Mouse (Mus musculus) WW6 (cell line): ENCODE data around the gene Bcl2.
A peak's percentile ranks its signal among the peaks of the same experiment; 100 is the strongest.

Source experiments
- DNase-seq: peaks from one replicate; pipeline ENCODE4 v3.0.0-alpha.2; 2013; ENCODE audit warnings: low read depth, low spot score

Gene Bcl2

DNA sequence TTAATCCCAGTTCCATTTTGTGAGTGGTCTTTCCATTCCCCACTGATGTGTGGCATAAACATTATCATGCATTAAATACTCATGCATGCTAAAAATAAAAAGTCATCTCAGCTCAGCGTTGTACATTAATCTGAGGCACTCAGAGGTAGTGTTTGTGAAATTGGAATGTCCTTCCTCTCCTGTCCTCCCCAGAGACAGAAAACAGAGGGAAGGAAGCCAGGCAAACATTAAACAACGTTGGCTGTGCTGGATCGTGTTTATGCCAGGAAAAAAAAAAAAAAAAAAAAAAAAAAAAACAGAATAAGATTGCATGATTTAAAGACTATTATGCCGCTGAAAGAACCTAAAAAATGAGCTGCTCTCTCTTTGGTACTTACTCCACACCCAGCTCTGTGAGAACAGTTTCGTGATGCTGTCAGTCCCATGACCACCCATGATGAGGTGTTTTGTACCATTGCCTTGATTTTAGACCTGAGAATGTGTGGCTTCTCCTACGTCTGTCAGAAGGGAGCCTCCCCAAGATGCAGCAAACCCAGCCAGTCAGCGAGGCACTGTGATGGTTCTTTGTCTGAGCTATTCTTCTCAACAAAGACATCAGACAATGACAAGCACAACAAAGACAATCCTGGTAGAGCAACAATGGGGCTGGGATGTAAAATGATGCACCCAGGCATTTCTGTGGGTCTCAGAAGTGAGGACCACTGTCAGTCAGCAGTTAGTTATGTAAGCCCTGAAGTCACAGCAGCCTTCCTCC is 200.0 kb downstream of the Bcl2 start:
- DNase-seq, result no peak

GRCm38 (mm10) chr1:106513481-106513880 is 200.6 kb downstream of the Bcl2 start:
- no peak for DNase-seq

DNA sequence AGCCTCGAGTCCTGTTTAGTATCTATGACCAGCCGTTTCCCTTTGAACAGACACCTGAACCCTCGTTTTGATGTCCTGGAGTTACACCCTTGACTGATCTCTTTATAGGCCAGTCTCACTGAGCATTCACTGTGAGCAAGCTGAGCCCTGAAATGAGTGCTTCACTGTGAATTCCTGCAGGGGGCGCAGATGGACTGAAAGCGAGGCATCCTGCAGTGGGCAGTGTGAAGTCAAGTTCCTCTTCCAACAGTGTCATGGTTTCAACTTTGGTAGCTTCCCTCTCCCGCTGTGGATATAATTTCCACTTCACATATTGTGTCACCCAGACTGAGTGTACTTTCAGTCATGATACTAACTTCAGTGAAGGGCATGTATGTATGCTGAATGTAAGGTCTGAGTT is 202.5 kb downstream of the Bcl2 start:
- peak; percentile 24 for DNase-seq

- no peak for DNase-seq
Measured at GRCm38 (mm10) chr1:106507556-106507955, 206.5 kb downstream of the Bcl2 start.

DNA sequence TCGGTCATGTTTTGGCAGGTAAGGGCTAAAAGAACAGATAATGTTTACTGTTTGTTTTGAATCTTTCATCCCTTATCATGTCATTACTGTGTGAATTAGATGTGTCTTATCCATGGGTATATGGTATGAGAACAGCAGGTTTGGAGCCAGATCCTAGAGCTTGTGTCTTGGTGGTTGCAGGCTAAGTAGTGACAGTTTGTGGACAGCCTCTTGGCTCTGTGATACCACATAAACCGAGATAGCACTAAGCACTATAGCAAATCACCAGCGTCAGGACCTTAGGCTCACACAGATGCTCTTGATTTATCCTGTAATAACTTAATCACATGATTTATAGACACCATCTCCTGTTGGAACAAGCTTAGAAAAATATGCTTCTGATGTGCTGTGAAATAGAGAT is 210.2 kb downstream of the Bcl2 start:
- DNase-seq, result no peak

GRCm38 (mm10) chr1:106503407-106503806 is 210.7 kb downstream of the Bcl2 start:
- no peak for DNase-seq

GRCm38 (mm10) chr1:106497999-106498398 is 216.1 kb downstream of the Bcl2 start:
- DNase-seq, result no peak
